Mouse (Mus musculus): ENCODE results near the gene Gm7942. TPM values are rescaled to one million over a fixed set of nuclear protein-coding genes. Genes with fewer than 3 reads are reported as not detected.
"Not testable (repeated sequence)": the region's sequence is repeated elsewhere in the genome, so short reads cannot be mapped to it uniquely, and the experiment has no call there.

Gene Gm7942
- polyA plus RNA-seq (2015; fragmentation: Nextera tagmentation; extraction: Ambion mirVana): not detected in 2 replicates

- not testable (repeated sequence) for ATAC-seq; H3K9ac ChIP-seq; H3K27me3 ChIP-seq; H3K4me1 ChIP-seq; H3K27ac ChIP-seq; H3K9me3 ChIP-seq (replicated peaks); H3K4me2 ChIP-seq; H3K4me3 ChIP-seq; H3K36me3 ChIP-seq (ENCODE audit: poor library complexity, severe bottlenecking)
- WGBS: no CpG with 5 or more reads among the region's 3 CpGs
These were observed at the start of gene Gm7942 for GRCm38 (mm10) chr5:95106638-95107037. Gene Gm7942, plus strand, starts transcription at chr5:95106938.

Other genes with a start within 250 kb of the Gm7942 start
- gene Gm3183, start 241.5 kb upstream of the Gm7942 start, polyA plus RNA-seq (2015; fragmentation: Nextera tagmentation; extraction: Ambion mirVana): not detected in 2 replicates
- not detected in 2 replicates for gene Gm6367, start 118.3 kb upstream of the Gm7942 start, polyA plus RNA-seq (2015; fragmentation: Nextera tagmentation; extraction: Ambion mirVana)
- not detected in 2 replicates for gene Gm16513, start 75.7 kb downstream of the Gm7942 start, polyA plus RNA-seq (2015; fragmentation: Nextera tagmentation; extraction: Ambion mirVana)
- not detected in 2 replicates for gene Gm10424, start 165.8 kb downstream of the Gm7942 start, polyA plus RNA-seq (2015; fragmentation: Nextera tagmentation; extraction: Ambion mirVana)
- not detected in 2 replicates for gene Gm3259, start 199.0 kb downstream of the Gm7942 start, polyA plus RNA-seq (2015; fragmentation: Nextera tagmentation; extraction: Ambion mirVana)

Measured in forebrain, embryonic 13.5 days (tissue).